Mouse (Mus musculus): ENCODE measurements around the gene Fbxl5. TPM values are rescaled to one million over a fixed set of nuclear protein-coding genes. Genes with fewer than 3 reads are reported as not detected.

Gene Fbxl5
- total RNA-seq, 1 experiment from 2014 or later: 77.0 TPM

- ATAC-seq (replicated peaks in 1 of 2; ENCODE audit: insufficient read depth in 1 of 2, low FRiP score in 2 of 2, low TSS enrichment in 1 of 2, low read depth in 1 of 2, poor library complexity in 2 of 2, severe bottlenecking in 2 of 2): no peak
Observed at GRCm38 (mm10) chr5:43842011-43842285, 20.5 kb upstream of the Fbxl5 start.

GRCm38 (mm10) chr5:43841144-43842010 lies 19.9 kb upstream of the Fbxl5 start:
- ATAC-seq (replicated peaks in 1 of 2; ENCODE audit: insufficient read depth in 1 of 2, low FRiP score in 2 of 2, low TSS enrichment in 1 of 2, low read depth in 1 of 2, poor library complexity in 2 of 2, severe bottlenecking in 2 of 2): peak; percentile 83 to 86

- peak in 1 of 2 experiments; percentile 56; a peak in 2 of 4 replicates for ATAC-seq (replicated peaks in 1 of 2; ENCODE audit: insufficient read depth in 1 of 2, low FRiP score in 2 of 2, low TSS enrichment in 1 of 2, low read depth in 1 of 2, poor library complexity in 2 of 2, severe bottlenecking in 2 of 2)
Observed at GRCm38 (mm10) chr5:43837372-43837771, 15.9 kb upstream of the Fbxl5 start.

GRCm38 (mm10) chr5:43836590-43836989 lies 15.2 kb upstream of the Fbxl5 start:
- 0 out of 4 replicates have a peak, but pooled peaks of 1 of the 2 experiments have one; percentile 42 for ATAC-seq (replicated peaks in 1 of 2; ENCODE audit: insufficient read depth in 1 of 2, low FRiP score in 2 of 2, low TSS enrichment in 1 of 2, low read depth in 1 of 2, poor library complexity in 2 of 2, severe bottlenecking in 2 of 2)

- no peak for ATAC-seq (replicated peaks in 1 of 2; ENCODE audit: insufficient read depth in 1 of 2, low FRiP score in 2 of 2, low TSS enrichment in 1 of 2, low read depth in 1 of 2, poor library complexity in 2 of 2, severe bottlenecking in 2 of 2)
Observed at GRCm38 (mm10) chr5:43827366-43827765, 5.9 kb upstream of the Fbxl5 start.

GRCm38 (mm10) chr5:43826883-43827282 lies 5.4 kb upstream of the Fbxl5 start:
- peak; percentile 42 to 54; a peak in 2 of 4 replicates for ATAC-seq (replicated peaks in 1 of 2; ENCODE audit: insufficient read depth in 1 of 2, low FRiP score in 2 of 2, low TSS enrichment in 1 of 2, low read depth in 1 of 2, poor library complexity in 2 of 2, severe bottlenecking in 2 of 2)

- ATAC-seq (replicated peaks in 1 of 2; ENCODE audit: insufficient read depth in 1 of 2, low FRiP score in 2 of 2, low TSS enrichment in 1 of 2, low read depth in 1 of 2, poor library complexity in 2 of 2, severe bottlenecking in 2 of 2): peak; percentile 76 to 87
Observed at GRCm38 (mm10) chr5:43824580-43824979, 3.1 kb upstream of the Fbxl5 start.

GRCm38 (mm10) chr5:43822824-43823223 lies 1.4 kb upstream of the Fbxl5 start:
- no peak for ATAC-seq (replicated peaks in 1 of 2; ENCODE audit: insufficient read depth in 1 of 2, low FRiP score in 2 of 2, low TSS enrichment in 1 of 2, low read depth in 1 of 2, poor library complexity in 2 of 2, severe bottlenecking in 2 of 2)

GRCm38 (mm10) chr5:43822199-43822598 lies 761 bp upstream of the Fbxl5 start:
- ATAC-seq (replicated peaks in 1 of 2; ENCODE audit: insufficient read depth in 1 of 2, low FRiP score in 2 of 2, low TSS enrichment in 1 of 2, low read depth in 1 of 2, poor library complexity in 2 of 2, severe bottlenecking in 2 of 2): no peak

- ATAC-seq (replicated peaks in 1 of 2; ENCODE audit: insufficient read depth in 1 of 2, low FRiP score in 2 of 2, low TSS enrichment in 1 of 2, low read depth in 1 of 2, poor library complexity in 2 of 2, severe bottlenecking in 2 of 2): no peak
Observed at GRCm38 (mm10) chr5:43820785-43821184, 653 bp downstream of the Fbxl5 start.

GRCm38 (mm10) chr5:43818695-43819094 lies 2.7 kb downstream of the Fbxl5 start, which contains the start of gene Bst1:
TSS of gene Bst1 (plus strand) at chr5:43818885.
- ATAC-seq (replicated peaks in 1 of 2; ENCODE audit: insufficient read depth in 1 of 2, low FRiP score in 2 of 2, low TSS enrichment in 1 of 2, low read depth in 1 of 2, poor library complexity in 2 of 2, severe bottlenecking in 2 of 2): peak; percentile 79 to 89

- no peak for ATAC-seq (replicated peaks in 1 of 2; ENCODE audit: insufficient read depth in 1 of 2, low FRiP score in 2 of 2, low TSS enrichment in 1 of 2, low read depth in 1 of 2, poor library complexity in 2 of 2, severe bottlenecking in 2 of 2)
Observed at GRCm38 (mm10) chr5:43815769-43816168, 5.7 kb downstream of the Fbxl5 start.

GRCm38 (mm10) chr5:43814536-43814935 lies 6.9 kb downstream of the Fbxl5 start:
- ATAC-seq (replicated peaks in 1 of 2; ENCODE audit: insufficient read depth in 1 of 2, low FRiP score in 2 of 2, low TSS enrichment in 1 of 2, low read depth in 1 of 2, poor library complexity in 2 of 2, severe bottlenecking in 2 of 2): no peak

- no peak for ATAC-seq (replicated peaks in 1 of 2; ENCODE audit: insufficient read depth in 1 of 2, low FRiP score in 2 of 2, low TSS enrichment in 1 of 2, low read depth in 1 of 2, poor library complexity in 2 of 2, severe bottlenecking in 2 of 2)
Observed at GRCm38 (mm10) chr5:43810427-43811062, 10.9 kb downstream of the Fbxl5 start.

- peak; percentile 94 to 96 for ATAC-seq (replicated peaks in 1 of 2; ENCODE audit: insufficient read depth in 1 of 2, low FRiP score in 2 of 2, low TSS enrichment in 1 of 2, low read depth in 1 of 2, poor library complexity in 2 of 2, severe bottlenecking in 2 of 2)
Observed at GRCm38 (mm10) chr5:43807744-43808696, 13.4 kb downstream of the Fbxl5 start.

- ATAC-seq (replicated peaks in 1 of 2; ENCODE audit: insufficient read depth in 1 of 2, low FRiP score in 2 of 2, low TSS enrichment in 1 of 2, low read depth in 1 of 2, poor library complexity in 2 of 2, severe bottlenecking in 2 of 2): peak in 1 of 2 experiments; percentile 34; a peak in 2 of 4 replicates
Observed at GRCm38 (mm10) chr5:43806914-43807313, 14.5 kb downstream of the Fbxl5 start.

GRCm38 (mm10) chr5:43806340-43806739 lies 15.1 kb downstream of the Fbxl5 start:
- ATAC-seq (replicated peaks in 1 of 2; ENCODE audit: insufficient read depth in 1 of 2, low FRiP score in 2 of 2, low TSS enrichment in 1 of 2, low read depth in 1 of 2, poor library complexity in 2 of 2, severe bottlenecking in 2 of 2): no peak

All from hematopoietic stem cell, adult 5-6 weeks (primary cell).